Mouse (Mus musculus) brain, embryonic 14.5 days (tissue): ENCODE results near the gene Suclg1.

Source experiments
- CTCF ChIP-seq: fragments of 200-500 bp; IDR thresholded peaks from 2 replicates; pipeline ENCODE4 v1.5.1; 2012; ENCODE audit warnings: inconsistent platforms, mild to moderate bottlenecking, moderate library complexity, borderline replicate concordance; ENCODE audit not compliant: insufficient read depth, insufficient read length; ENCODE audit errors: extremely low read depth
- POLR2A ChIP-seq: fragments of 200-500 bp; IDR thresholded peaks from 2 replicates; pipeline ENCODE4 v1.6.1; 2012; ENCODE audit warnings: mild to moderate bottlenecking, inconsistent platforms, borderline replicate concordance; ENCODE audit not compliant: poor library complexity, insufficient read depth, insufficient read length, severe bottlenecking; ENCODE audit errors: extremely low read depth

GRCm38 (mm10) chr6:73311786-73312185 lies 63.6 kb downstream of the Suclg1 start:
- no peak for TF ChIP-seq POLR2A
- no peak for TF ChIP-seq CTCF
